Mouse (Mus musculus): ENCODE measurements at regions not wholly inside any gene's neighbourhood (a gene's known extent, or its start where the extent isn't known, plus 50 kb on each side); places are given as distances from the start of the nearest gene placed in this dataset.
"Not testable (repeated sequence)": the region's sequence is repeated elsewhere in the genome, so short reads cannot be mapped to it uniquely, and the experiment has no call there.

GRCm38 (mm10) chr14:104827404-104827803 lies 305.0 kb upstream of the Rnf219 start:
- DNase-seq (ENCODE audit: low read depth): no peak

- peak; percentile 7 for DNase-seq (ENCODE audit: low read depth)
Observed at GRCm38 (mm10) chr14:104824926-104825325, 302.5 kb upstream of the Rnf219 start.

- DNase-seq (ENCODE audit: low read depth): no peak
Observed at GRCm38 (mm10) chr14:104824224-104824623, 301.8 kb upstream of the Rnf219 start.

GRCm38 (mm10) chr14:104821903-104822573 lies 299.6 kb upstream of the Rnf219 start:
- DNase-seq (ENCODE audit: low read depth): no peak

GRCm38 (mm10) chr14:104819106-104819505 lies 296.7 kb upstream of the Rnf219 start:
- DNase-seq (ENCODE audit: low read depth): no peak

- peak; percentile 75 for DNase-seq (ENCODE audit: low read depth)
Observed at GRCm38 (mm10) chr14:104813977-104814584, 291.6 kb upstream of the Rnf219 start.

GRCm38 (mm10) chr14:104812006-104812405 lies 289.6 kb upstream of the Rnf219 start:
- DNase-seq (ENCODE audit: low read depth): no peak

- DNase-seq (ENCODE audit: low read depth): no peak
Observed at GRCm38 (mm10) chr14:104805332-104805731, 282.9 kb upstream of the Rnf219 start.

- no peak for DNase-seq (ENCODE audit: low read depth)
Observed at GRCm38 (mm10) chr14:104796348-104796965, 274.0 kb upstream of the Rnf219 start.

- no peak for DNase-seq (ENCODE audit: low read depth)
Observed at GRCm38 (mm10) chr14:104789346-104789745, 266.9 kb upstream of the Rnf219 start.

GRCm38 (mm10) chr14:104785066-104785465 lies 262.6 kb upstream of the Rnf219 start:
- no peak for DNase-seq (ENCODE audit: low read depth)

GRCm38 (mm10) chr14:104769938-104770337 lies 247.5 kb upstream of the Rnf219 start:
- DNase-seq (ENCODE audit: low read depth): peak; percentile 5

GRCm38 (mm10) chr14:104734213-104734612 lies 211.8 kb upstream of the Rnf219 start:
- no peak for DNase-seq (ENCODE audit: low read depth)

GRCm38 (mm10) chr14:104732036-104732435 lies 209.6 kb upstream of the Rnf219 start:
- DNase-seq (ENCODE audit: low read depth): no peak

GRCm38 (mm10) chr14:104731319-104731995 lies 209.0 kb upstream of the Rnf219 start:
- DNase-seq (ENCODE audit: low read depth): no peak

- DNase-seq (ENCODE audit: low read depth): not testable (repeated sequence)
Observed at GRCm38 (mm10) chr14:104715651-104716050, 193.2 kb upstream of the Rnf219 start.

- DNase-seq (ENCODE audit: low read depth): no peak
Observed at GRCm38 (mm10) chr14:104702283-104702893, 179.9 kb upstream of the Rnf219 start.

- no peak for DNase-seq (ENCODE audit: low read depth)
Observed at GRCm38 (mm10) chr14:104698962-104699361, 176.5 kb upstream of the Rnf219 start.

GRCm38 (mm10) chr14:104695101-104695500 lies 172.7 kb upstream of the Rnf219 start:
- no peak for DNase-seq (ENCODE audit: low read depth)

GRCm38 (mm10) chr14:104694174-104694803 lies 171.8 kb upstream of the Rnf219 start:
- no peak for DNase-seq (ENCODE audit: low read depth)

- no peak for DNase-seq (ENCODE audit: low read depth)
Observed at GRCm38 (mm10) chr14:104692616-104693015, 170.2 kb upstream of the Rnf219 start.

GRCm38 (mm10) chr14:104688440-104688839 lies 166.0 kb upstream of the Rnf219 start:
- no peak for DNase-seq (ENCODE audit: low read depth)
